Mouse (Mus musculus): Measurements from ENCODE around the gene Tpm4.

Gene Tpm4

GRCm38 (mm10) chr8:72138456-72138855 is 3.7 kb downstream of the Tpm4 start:
- in situ Hi-C loops (cut with MboI, MseI) = loop anchor here (25.0 kb wide), 1 partner anchor 651 kb away; the partner anchor contains the start of genes Ano8 and Gtpbp3

- in situ Hi-C loops (cut with MboI, MseI) = loop anchor here (25.0 kb wide), 1 partner anchor 656 kb away; the partner anchor contains the start of genes Ano8 and Gtpbp3
Observed at GRCm38 (mm10) chr8:72143256-72143824, 8.6 kb downstream of the Tpm4 start.

- in situ Hi-C loops (cut with MboI, MseI) = loop anchor here (25.0 kb wide), 1 partner anchor 657 kb away; the partner anchor contains the start of genes Ano8 and Gtpbp3
Observed at GRCm38 (mm10) chr8:72144345-72144975, 9.7 kb downstream of the Tpm4 start.

GRCm38 (mm10) chr8:72145511-72145910 is 10.7 kb downstream of the Tpm4 start:
- in situ Hi-C loops (cut with MboI, MseI) = loop anchor here (25.0 kb wide), 1 partner anchor 658 kb away; the partner anchor contains the start of genes Ano8 and Gtpbp3

- in situ Hi-C loops (cut with MboI, MseI) = loop anchor here (25.0 kb wide), 1 partner anchor 659 kb away; the partner anchor contains the start of genes Ano8 and Gtpbp3
Observed at GRCm38 (mm10) chr8:72146056-72146455, 11.3 kb downstream of the Tpm4 start.

GRCm38 (mm10) chr8:72146556-72146955 is 11.8 kb downstream of the Tpm4 start:
- in situ Hi-C loops (cut with MboI, MseI) = loop anchor here (25.0 kb wide), 1 partner anchor 659 kb away; the partner anchor contains the start of genes Ano8 and Gtpbp3

GRCm38 (mm10) chr8:72147266-72147665 is 12.5 kb downstream of the Tpm4 start:
- in situ Hi-C loops (cut with MboI, MseI) = loop anchor here (25.0 kb wide), 1 partner anchor 660 kb away; the partner anchor contains the start of genes Ano8 and Gtpbp3

- in situ Hi-C loops (cut with MboI, MseI) = loop anchor here (25.0 kb wide), 1 partner anchor 662 kb away; the partner anchor contains the start of genes Ano8 and Gtpbp3
Observed at GRCm38 (mm10) chr8:72149056-72149455, 14.3 kb downstream of the Tpm4 start.

GRCm38 (mm10) chr8:72151418-72152078 is 16.8 kb downstream of the Tpm4 start:
- in situ Hi-C loops (cut with MboI, MseI) = no loop called here

- in situ Hi-C loops (cut with MboI, MseI) = no loop called here
Observed at GRCm38 (mm10) chr8:72153382-72153781, 18.6 kb downstream of the Tpm4 start.

- in situ Hi-C loops (cut with MboI, MseI) = no loop called here
Observed at GRCm38 (mm10) chr8:72158096-72158495, 23.3 kb downstream of the Tpm4 start.

- in situ Hi-C loops (cut with MboI, MseI) = no loop called here
Observed at GRCm38 (mm10) chr8:72158726-72159125, 24.0 kb downstream of the Tpm4 start.

- in situ Hi-C loops (cut with MboI, MseI) = no loop called here
Observed at GRCm38 (mm10) chr8:72160007-72160406, 25.2 kb downstream of the Tpm4 start.

- in situ Hi-C loops (cut with MboI, MseI) = no loop called here
Observed at GRCm38 (mm10) chr8:72160707-72161697, 26.2 kb downstream of the Tpm4 start, which contains the start of gene Rab8a. TSS of gene Rab8a (plus strand) at chr8:72161200.

- in situ Hi-C loops (cut with MboI, MseI) = no loop called here
Observed at GRCm38 (mm10) chr8:72162821-72163220, 28.0 kb downstream of the Tpm4 start.

- in situ Hi-C loops (cut with MboI, MseI) = no loop called here
Observed at GRCm38 (mm10) chr8:72169098-72169668, 34.4 kb downstream of the Tpm4 start.

- in situ Hi-C loops (cut with MboI, MseI) = no loop called here
Observed at GRCm38 (mm10) chr8:72169681-72170249, 35.0 kb downstream of the Tpm4 start.

- in situ Hi-C loops (cut with MboI, MseI) = loop anchor here (5.0 kb wide), 2 partner anchors 40 to 190 kb away; partner anchors contain the start of gene Fam32a
Observed at GRCm38 (mm10) chr8:72177346-72177925, 42.7 kb downstream of the Tpm4 start.

- in situ Hi-C loops (cut with MboI, MseI) = no loop called here
Observed at GRCm38 (mm10) chr8:72183554-72184202, 48.9 kb downstream of the Tpm4 start.

Data from regulatory T cell (primary cell).